Mouse (Mus musculus) midbrain, embryonic 12.5 days (tissue): ENCODE measurements around the gene Clspn. TPM values are rescaled to one million over a fixed set of nuclear protein-coding genes. Genes with fewer than 3 reads are reported as not detected.

Experiments used
- ATAC-seq: fragments of 200-750 bp; cut with Nextera tagmentation; 2 replicates; pipeline ENCODE4 v1.8.0; 2017; ENCODE audit warnings: low read depth, moderate TSS enrichment, moderate library complexity; ENCODE audit not compliant: low FRiP score
- H3K27ac ChIP-seq: fragments of 300-500 bp; sonication (generic); replicated peaks from 2 replicates; pipeline ENCODE4 v1.5.1; 2016; ENCODE audit warnings: mild to moderate bottlenecking
- H3K27me3 ChIP-seq: fragments of 300-500 bp; sonication (generic); 2 replicates; pipeline ENCODE4 v1.6.1; 2016; ENCODE audit warnings: mild to moderate bottlenecking
- H3K36me3 ChIP-seq: fragments of 300-500 bp; sonication (generic); 2 replicates; pipeline ENCODE4 v1.6.1; 2016
- H3K4me1 ChIP-seq: fragments of 300-500 bp; sonication (generic); 2 replicates; pipeline ENCODE4 v1.6.1; 2016
- H3K4me2 ChIP-seq: fragments of 300-500 bp; sonication (generic); replicated peaks from 2 replicates; pipeline ENCODE4 v1.6.1; 2016; ENCODE audit warnings: mild to moderate bottlenecking, moderate library complexity
- H3K4me3 ChIP-seq: fragments of 300-500 bp; sonication (generic); 2 replicates; pipeline ENCODE4 v1.5.1; 2016; ENCODE audit warnings: mild to moderate bottlenecking
- H3K9ac ChIP-seq: fragments of 300-500 bp; sonication (generic); replicated peaks from 2 replicates; pipeline ENCODE4 v1.6.1; 2016; ENCODE audit warnings: mild to moderate bottlenecking, moderate library complexity
- H3K9me3 ChIP-seq: fragments of 300-500 bp; sonication (generic); 2 replicates; pipeline ENCODE4 v1.6.1; 2016; ENCODE audit warnings: mild to moderate bottlenecking
- WGBS: fragments of 180-500 bp; shearing (Covaris S2); methylation state at CpG from one replicate; pipeline ENCODE4 v1.1.7; 2016; 5-methylcytosine and 5-hydroxymethylcytosine counted together
- polyA plus RNA-seq: library from polyadenylated mRNA; unstranded; fragments of >200 nt; fragmentation: Nextera tagmentation; extraction: Ambion mirVana; gene quantifications from 2 replicates; pipeline ENCODE4 v1.2.1, GENCODE M21; 2016

Gene Clspn
- polyA plus RNA-seq, 1 experiment from 2014 or later: 35.7 TPM

GRCm38 (mm10) chr4:126611991-126612390, 55.3 kb downstream of the Clspn start:
- Histone ChIP-seq H3K27me3 (peaks cover 96% of the 10 kb centered on the region), H3K36me3 (no peaks in the 10 kb centered on the region), H3K9ac (no peak overlapping the region), H3K27ac (no peak overlapping the region), H3K4me3 (no peak overlapping the region), H3K4me2 (no peak overlapping the region), H3K4me1 (peaks cover 8% of the 10 kb centered on the region), H3K9me3 (no peaks in the 10 kb centered on the region)
- ATAC-seq: no peak
- WGBS: 92% methylated on average over 17 of the region's 17 CpGs

- no peak overlapping the region for H3K4me2 ChIP-seq
- H3K9ac ChIP-seq: no peak overlapping the region
- no peak overlapping the region for H3K4me3 ChIP-seq
- peaks cover 97% of the 10 kb centered on the region for H3K27me3 ChIP-seq
- H3K36me3 ChIP-seq: no peaks in the 10 kb centered on the region
- WGBS: 87% methylated on average over 4 of the region's 4 CpGs
- peaks cover 17% of the 10 kb centered on the region for H3K4me1 ChIP-seq
- H3K27ac ChIP-seq: no peak overlapping the region
- H3K9me3 ChIP-seq: no peaks in the 10 kb centered on the region
- no peak for ATAC-seq
These were observed 59.6 kb downstream of the Clspn start for GRCm38 (mm10) chr4:126616312-126616711.

- Histone ChIP-seq H3K9ac (peak overlapping the region; percentile 46; the same call in 1 of the 2 replicates), H3K4me1 (peaks cover 17% of the 10 kb centered on the region), H3K4me3 (peak overlapping the region; percentile 30), H3K4me2 (peak overlapping the region; percentile 52), H3K36me3 (no peaks in the 10 kb centered on the region), H3K27me3 (peaks cover 96% of the 10 kb centered on the region), H3K9me3 (no peaks in the 10 kb centered on the region), H3K27ac (peak overlapping the region; percentile 81)
- under 1% methylated on average over 33 of the region's 33 CpGs for WGBS
- peak; percentile 91 for ATAC-seq
These were observed 63.1 kb downstream of the Clspn start for GRCm38 (mm10) chr4:126619691-126620330.

GRCm38 (mm10) chr4:126620349-126620874, 63.7 kb downstream of the Clspn start:
- peaks cover 96% of the 10 kb centered on the region for H3K27me3 ChIP-seq
- H3K27ac ChIP-seq: peak overlapping the region; percentile 81
- H3K9ac ChIP-seq: peak overlapping the region; percentile 46; the same call in 1 of the 2 replicates
- H3K4me3 ChIP-seq: peak overlapping the region; percentile 30
- peak overlapping the region; percentile 52 for H3K4me2 ChIP-seq
- no peaks in the 10 kb centered on the region for H3K36me3 ChIP-seq
- 0 out of 2 replicates have a peak, but pooled peaks have one; percentile 5 for ATAC-seq
- no peaks in the 10 kb centered on the region for H3K9me3 ChIP-seq
- peaks cover 17% of the 10 kb centered on the region for H3K4me1 ChIP-seq
- 19% methylated on average over 13 of the region's 13 CpGs for WGBS

- peak; percentile 83 for ATAC-seq
- Histone ChIP-seq H3K4me2 (peak overlapping the region; percentile 39), H3K27ac (peak overlapping the region; percentile 68), H3K36me3 (no peaks in the 10 kb centered on the region), H3K9ac (0 out of 2 replicates have a peak overlapping the region, but pooled peaks have one; percentile 7), H3K4me3 (peak overlapping the region; percentile 9; the same call in 1 of the 2 replicates), H3K4me1 (peaks cover 16% of the 10 kb centered on the region), H3K9me3 (no peaks in the 10 kb centered on the region), H3K27me3 (peaks cover 83% of the 10 kb centered on the region)
- under 1% methylated on average over 23 of the region's 23 CpGs for WGBS
These were observed 70.4 kb downstream of the Clspn start for GRCm38 (mm10) chr4:126627021-126627681.

GRCm38 (mm10) chr4:126631922-126632321, 75.2 kb downstream of the Clspn start:
- no peak overlapping the region for H3K9ac ChIP-seq

GRCm38 (mm10) chr4:126632668-126633067, 75.9 kb downstream of the Clspn start:
- H3K27me3 ChIP-seq: peaks cover 68% of the 10 kb centered on the region

More at GRCm38 (mm10) chr4:126631922-126632321, 75.2 kb downstream of the Clspn start:
- no peak overlapping the region for H3K4me2 ChIP-seq
- no peak for ATAC-seq
- peaks cover 69% of the 10 kb centered on the region for H3K27me3 ChIP-seq
- H3K4me1 ChIP-seq: peaks cover 11% of the 10 kb centered on the region
- no peaks in the 10 kb centered on the region for H3K9me3 ChIP-seq
- no peak overlapping the region for H3K4me3 ChIP-seq
- no peak overlapping the region for H3K27ac ChIP-seq
- 52% methylated on average over 2 of the region's 2 CpGs for WGBS
- H3K36me3 ChIP-seq: no peaks in the 10 kb centered on the region

GRCm38 (mm10) chr4:126636330-126636729, 79.6 kb downstream of the Clspn start:
- no peaks in the 10 kb centered on the region for H3K9me3 ChIP-seq
- H3K36me3 ChIP-seq: no peaks in the 10 kb centered on the region
- H3K9ac ChIP-seq: no peak overlapping the region
- H3K4me2 ChIP-seq: 0 out of 2 replicates have a peak overlapping the region, but pooled peaks have one; percentile 1
- H3K27me3 ChIP-seq: peaks cover 56% of the 10 kb centered on the region
- H3K4me1 ChIP-seq: no peaks in the 10 kb centered on the region; the same call in 1 of the 2 replicates
- ATAC-seq: no peak
- 23% methylated on average over 11 of the region's 11 CpGs for WGBS
- H3K4me3 ChIP-seq: no peak overlapping the region
- no peak overlapping the region for H3K27ac ChIP-seq

More at GRCm38 (mm10) chr4:126632668-126633067, 75.9 kb downstream of the Clspn start:
- Histone ChIP-seq H3K9me3 (no peaks in the 10 kb centered on the region), H3K4me3 (no peak overlapping the region), H3K27ac (no peak overlapping the region), H3K9ac (no peak overlapping the region), H3K4me2 (no peak overlapping the region), H3K36me3 (no peaks in the 10 kb centered on the region), H3K4me1 (peaks cover 3% of the 10 kb centered on the region)
- 72% methylated on average over 3 of the region's 3 CpGs for whole genome bisulfite sequencing
- ATAC-seq: no peak

GRCm38 (mm10) chr4:126637446-126637845, 80.7 kb downstream of the Clspn start:
- no peak for ATAC-seq

GRCm38 (mm10) chr4:126639339-126639738, 82.6 kb downstream of the Clspn start:
- no peak for ATAC-seq
- Histone ChIP-seq H3K9ac (no peak overlapping the region), H3K27ac (no peak overlapping the region), H3K9me3 (no peaks in the 10 kb centered on the region), H3K36me3 (no peaks in the 10 kb centered on the region), H3K27me3 (peaks cover 68% of the 10 kb centered on the region), H3K4me2 (no peak overlapping the region), H3K4me3 (no peak overlapping the region), H3K4me1 (no peaks in the 10 kb centered on the region; the same call in 1 of the 2 replicates)
- 65% methylated on average over 7 of the region's 7 CpGs for whole genome bisulfite sequencing

More at GRCm38 (mm10) chr4:126637446-126637845, 80.7 kb downstream of the Clspn start:
- 73% methylated on average over 4 of the region's 4 CpGs for WGBS
- no peak overlapping the region for H3K4me2 ChIP-seq
- H3K4me1 ChIP-seq: no peaks in the 10 kb centered on the region; the same call in 1 of the 2 replicates
- H3K9me3 ChIP-seq: no peaks in the 10 kb centered on the region
- peaks cover 67% of the 10 kb centered on the region for H3K27me3 ChIP-seq
- no peak overlapping the region for H3K4me3 ChIP-seq
- H3K27ac ChIP-seq: no peak overlapping the region
- no peak overlapping the region for H3K9ac ChIP-seq
- no peaks in the 10 kb centered on the region for H3K36me3 ChIP-seq

GRCm38 (mm10) chr4:126641901-126642300, 85.2 kb downstream of the Clspn start:
- Histone ChIP-seq H3K4me3 (no peak overlapping the region), H3K27ac (no peak overlapping the region), H3K27me3 (peaks cover 49% of the 10 kb centered on the region), H3K36me3 (no peaks in the 10 kb centered on the region), H3K9ac (no peak overlapping the region), H3K9me3 (no peaks in the 10 kb centered on the region), H3K4me2 (no peak overlapping the region), H3K4me1 (no peaks in the 10 kb centered on the region; the same call in 1 of the 2 replicates)
- 46% methylated on average over 9 of the region's 9 CpGs for WGBS
- no peak for ATAC-seq
